In genomic region chr4:47438956-47439355, GRCm38 (mm10) we compare ENCODE assay signal across 19 mouse cellular contexts.
"Had no signal": no experiment of that assay in that cellular context is flagged by ENCODE, and none has a peak within 500 bp of the region (broad histone marks: within the 10 kb centered on the region; RNA-seq: fewer than 3 reads in every experiment).

No protein-coding gene starts in this region.

- H3K9me3 ChIP-seq: limb, embryonic 12.5 days; limb, embryonic 15.5 days had no signal

- H3K9ac ChIP-seq: liver, embryonic 14.5 days; liver, postnatal 0 days had no signal

- H3K36me3 ChIP-seq: limb, embryonic 12.5 days; limb, embryonic 15.5 days had no signal

- ATAC-seq: liver, postnatal 0 days; lung, postnatal 0 days had no signal

- H3K27ac ChIP-seq: limb, embryonic 12.5 days; liver, embryonic 14.5 days; macrophage; stomach, postnatal 0 days had no signal

- DNase-seq: kidney, adult 11 months; kidney, adult 8-10 months; kidney, postnatal 14 days; kidney, postnatal 4 days; left cerebral cortex, postnatal 4 days; liver, postnatal 0 days; lung, embryonic 14.5 days; midbrain, embryonic 14.5 days; right cerebral cortex, adult 18-20 months; right cerebral cortex, postnatal 14 days; right cerebral cortex, postnatal 4 days; thymus, adult 18-20 months; thymus, postnatal 36 days had no signal
